Mouse (Mus musculus): ENCODE measurements at regions not wholly inside any gene's neighbourhood (a gene's known extent, or its start where the extent isn't known, plus 50 kb on each side); places are given as distances from the start of the nearest gene placed in this dataset.

GRCm38 (mm10) chr14:47863067-47863466 lies 214.8 kb downstream of the Ktn1 start:
- TF ChIP-seq EP300 (IDR thresholded peaks at IDR 0.05; ENCODE audit: low read depth) (no peak), CTCF (IDR thresholded peaks at IDR 0.05; ENCODE audit: low read depth) (no peak)

Measured in liver, embryonic 14.5 days (tissue).